Mouse (Mus musculus) E14TG2a.4 (cell line): ENCODE data around the gene Wdr27.

Source experiments
- CTCF ChIP-seq: conservative IDR thresholded peaks from 2 replicates; pipeline ENCODE4 v1.5.1; 2014; ENCODE audit warnings: low read length
- POU5F1 ChIP-seq: IDR thresholded peaks from 2 replicates; pipeline ENCODE4 v1.6.1; 2014; ENCODE audit warnings: low read length, borderline replicate concordance

- TF ChIP-seq CTCF (no peak), POU5F1 (no peak)
Measured at GRCm38 (mm10) chr17:14921582-14921981, 21.4 kb downstream of the Wdr27 start.
